Mouse (Mus musculus) myocyte (in vitro differentiated cells): ENCODE results near the gene Ctdsp1.

ENCODE experiments used
- CEBPB ChIP-seq: IDR thresholded peaks from 2 replicates; pipeline ENCODE4 v1.6.1; 2011; ENCODE audit warnings: mild to moderate bottlenecking, moderate library complexity; ENCODE audit not compliant: poor library complexity, insufficient read depth, severe bottlenecking
- MAX ChIP-seq: IDR thresholded peaks from one replicate; pipeline ENCODE4 v1.6.1; 2011; ENCODE audit warnings: low read depth, mild to moderate bottlenecking, control low read depth
- MYOD1 ChIP-seq, 3 experiments: IDR thresholded peaks; one replicate each; pipeline ENCODE4 v1.6.1; 2011; ENCODE audit warnings: control low read depth in 2 of 3, low read depth in 2 of 3, mild to moderate bottlenecking in 2 of 3, moderate library complexity in 1 of 3; ENCODE audit not compliant: insufficient read length in 2 of 3, control insufficient read depth in 1 of 3
- MYOG ChIP-seq, 3 experiments: IDR thresholded peaks; one replicate each; pipeline ENCODE4 v1.6.1; 2011; ENCODE audit warnings: control low read depth in 2 of 3, low read depth in 2 of 3, mild to moderate bottlenecking in 2 of 3; ENCODE audit not compliant: insufficient read length in 2 of 3, control insufficient read depth in 1 of 3, insufficient read depth in 1 of 3
- POLR2A ChIP-seq: IDR thresholded peaks from one replicate; pipeline ENCODE4 v1.6.1; 2011; ENCODE audit warnings: low read depth, mild to moderate bottlenecking, control low read depth, moderate library complexity; ENCODE audit not compliant: insufficient read length
- POLR2AphosphoS2 ChIP-seq: IDR thresholded peaks from one replicate; pipeline ENCODE4 v1.6.1; 2011; ENCODE audit warnings: low read depth, control low read depth; ENCODE audit not compliant: insufficient read length
- REST ChIP-seq: IDR thresholded peaks from one replicate; pipeline ENCODE4 v1.6.1; 2011; ENCODE audit warnings: mild to moderate bottlenecking, control low read depth, moderate library complexity; ENCODE audit not compliant: insufficient read depth, insufficient read length
- TCF12 ChIP-seq: IDR thresholded peaks from one replicate; pipeline ENCODE4 v1.6.1; 2011; ENCODE audit warnings: mild to moderate bottlenecking, control low read depth; ENCODE audit not compliant: poor library complexity, insufficient read depth, severe bottlenecking
- TCF3 ChIP-seq: IDR thresholded peaks from one replicate; pipeline ENCODE4 v1.6.1; 2011; ENCODE audit warnings: low read depth, control low read depth; ENCODE audit not compliant: insufficient read length
- USF1 ChIP-seq: IDR thresholded peaks from one replicate; pipeline ENCODE4 v1.6.1; 2011; ENCODE audit warnings: low read depth, mild to moderate bottlenecking, control low read depth, moderate library complexity

DNA sequence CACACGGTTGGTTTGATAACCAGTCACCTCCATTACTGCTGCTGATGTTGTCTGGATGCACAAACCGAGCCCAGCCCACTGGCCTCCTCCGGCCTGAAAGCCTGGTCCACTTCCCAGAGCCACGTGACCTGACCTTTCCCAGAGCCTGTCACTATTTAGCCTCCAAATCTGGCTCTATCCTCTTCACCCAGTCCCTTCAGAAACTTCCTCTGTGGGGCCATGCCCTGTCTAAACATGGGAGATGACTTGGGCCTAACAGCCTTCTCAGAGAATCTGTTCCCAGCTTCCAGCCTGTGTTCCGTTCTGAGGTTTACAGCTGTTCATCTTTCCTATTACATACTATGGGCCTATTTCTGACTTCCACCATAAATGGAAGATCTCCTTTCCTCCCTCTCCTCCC is 27.9 kb upstream of the Ctdsp1 start:
- TF ChIP-seq POLR2A (no peak), CEBPB (no peak), MAX (no peak), USF1 (no peak), POLR2AphosphoS2 (no peak), TCF12 (no peak), REST (no peak), MYOD1 (IDR thresholded peaks at IDR 0.05; ENCODE audit: control insufficient read depth in 1 of 3, insufficient read length in 2 of 3, low read depth in 2 of 3) (no peak), MYOG (IDR thresholded peaks at IDR 0.05; ENCODE audit: control insufficient read depth in 1 of 3, insufficient read depth in 1 of 3, insufficient read length in 2 of 3, low read depth in 2 of 3) (no peak), TCF3 (no peak)
